Mouse (Mus musculus) gastrocnemius, postnatal 36 days (tissue): ENCODE results near the gene Lzic. TPM values are rescaled to one million over a fixed set of nuclear protein-coding genes. Genes with fewer than 3 reads are reported as not detected.

Source experiments
- DNase-seq, 2 experiments: peaks; one replicate each; pipeline ENCODE4 v3.0.0; 2022
- intact Hi-C: fragments of 180-260 bp; cut with DNase I; formaldehyde crosslinking; loops from one replicate; pipeline ENCODE4 v1.15.1; 2025
- microRNA-seq, 2 experiments: library from miRNA; unstranded; fragments of <30 nt; microRNA quantifications; one replicate each; pipeline ENCODE4 v1.2.0; 2021
- total RNA-seq, 2 experiments: library from RNA; stranded (reverse); gene quantifications; 2 replicates each; pipeline ENCODE4 v1.2.3; 2021

Lzic gene
- total RNA-seq, 2 experiments from 2014 or later = 10.7 to 14.2 TPM

DNA sequence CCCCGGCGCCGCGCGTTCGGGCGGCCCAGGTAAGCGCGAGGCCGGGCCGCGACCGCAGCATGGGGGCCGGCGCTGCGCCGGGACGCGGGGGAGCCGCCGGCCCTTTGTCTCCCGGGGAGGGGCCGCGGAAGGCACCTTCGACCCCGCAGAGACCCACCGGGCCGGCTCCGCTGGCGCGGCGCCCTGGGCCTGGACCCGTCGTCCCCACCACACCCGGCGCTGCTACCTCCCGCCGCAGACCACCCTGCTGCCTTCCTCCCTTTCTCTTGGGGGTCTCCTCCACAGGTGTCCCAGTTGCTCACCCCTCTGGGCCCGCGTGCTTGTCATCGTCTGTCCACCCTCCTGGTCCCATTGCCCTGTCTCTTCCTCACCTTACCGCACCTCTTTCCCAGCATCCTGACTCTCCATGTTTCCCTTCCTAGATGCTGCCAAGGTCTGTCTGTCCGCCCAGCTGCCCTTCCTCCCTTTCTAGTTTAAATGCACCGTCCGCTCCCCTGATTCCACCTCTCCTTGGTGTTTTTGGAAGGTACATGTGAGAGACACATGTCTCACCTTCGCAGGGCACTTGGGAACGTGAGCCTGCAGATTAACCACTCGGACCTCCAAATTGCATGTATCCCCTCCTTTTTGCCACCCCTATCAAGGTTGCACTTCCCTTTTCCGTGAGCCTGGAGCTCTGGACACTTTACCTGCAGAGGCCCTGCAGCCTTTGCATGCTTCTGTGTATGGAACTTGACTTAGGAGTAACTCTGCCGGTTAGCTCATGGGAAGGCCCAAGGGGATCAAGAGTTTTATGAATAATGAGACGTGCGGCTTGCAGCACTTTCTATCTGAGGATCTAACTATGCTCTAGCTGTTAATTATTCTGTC, 33.6 kb downstream of the Lzic start:
- intact Hi-C loops = no loop called here
- no peak for DNase-seq

DNA sequence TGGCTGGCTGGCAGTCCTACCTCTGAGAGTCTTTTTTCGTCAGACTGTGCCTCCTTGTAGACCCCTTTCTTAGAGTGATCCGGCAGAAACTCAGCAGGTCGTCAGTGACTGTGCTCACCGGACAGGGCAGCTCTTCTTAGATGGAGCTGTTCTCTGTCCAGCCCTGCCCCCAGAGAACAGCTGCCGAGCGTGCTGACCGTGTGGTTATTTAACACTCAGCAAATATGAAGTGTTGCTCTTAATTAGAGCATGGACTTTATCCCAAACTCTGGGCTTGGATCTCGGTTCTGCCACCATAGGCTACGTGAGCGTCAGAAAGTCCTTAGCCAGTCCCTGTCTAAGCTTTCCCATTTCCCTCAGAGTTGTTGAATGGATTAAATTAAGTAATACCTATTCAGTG, 36.2 kb downstream of the Lzic start:
- intact Hi-C loops = no loop called here
- no peak for DNase-seq

DNA sequence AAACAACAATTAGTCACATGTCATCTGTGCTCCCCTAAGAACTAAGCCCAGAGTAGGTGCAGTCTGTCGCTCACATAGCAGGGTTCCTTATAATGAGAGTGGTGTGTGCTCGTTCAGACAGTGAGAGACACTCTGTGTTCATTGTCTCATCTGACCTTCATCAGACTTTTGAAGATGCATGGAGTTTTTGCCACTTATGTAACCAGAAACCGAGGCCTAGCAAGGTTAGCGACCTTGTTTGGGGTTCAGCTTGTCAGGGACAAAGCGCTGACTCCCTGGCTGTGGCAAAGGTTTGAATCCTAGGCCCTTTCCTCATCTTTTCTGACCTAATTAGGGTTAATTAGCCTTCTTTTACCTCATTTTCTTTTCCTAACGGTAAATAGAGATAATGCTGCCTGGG, 38.9 kb downstream of the Lzic start:
- DNase-seq = no peak

DNA sequence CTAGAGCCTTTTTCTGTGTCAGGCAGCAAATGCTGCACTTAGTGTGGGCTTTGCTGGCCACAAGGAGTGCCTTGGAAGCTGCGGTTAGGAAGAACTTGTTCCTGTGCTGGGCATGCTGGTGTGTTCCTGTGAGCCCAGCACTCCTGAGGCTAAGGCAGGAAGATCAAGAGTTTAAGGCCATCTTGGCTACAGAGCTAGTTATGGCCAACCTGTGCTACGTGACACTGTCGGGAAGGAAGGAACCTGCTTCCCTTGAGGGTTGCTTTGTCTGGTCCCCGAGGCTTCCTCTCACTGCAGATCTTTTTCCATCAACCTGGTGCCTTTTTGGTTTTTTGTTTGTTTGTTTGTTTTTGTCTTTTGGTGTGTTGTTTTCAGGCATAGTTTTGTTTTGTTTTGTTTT, 40.1 kb downstream of the Lzic start:
- intact Hi-C loops = no loop called here
- no peak for DNase-seq

More for the DNA sequence above, 38.9 kb downstream of the Lzic start:
- intact Hi-C loops = no loop called here

DNA sequence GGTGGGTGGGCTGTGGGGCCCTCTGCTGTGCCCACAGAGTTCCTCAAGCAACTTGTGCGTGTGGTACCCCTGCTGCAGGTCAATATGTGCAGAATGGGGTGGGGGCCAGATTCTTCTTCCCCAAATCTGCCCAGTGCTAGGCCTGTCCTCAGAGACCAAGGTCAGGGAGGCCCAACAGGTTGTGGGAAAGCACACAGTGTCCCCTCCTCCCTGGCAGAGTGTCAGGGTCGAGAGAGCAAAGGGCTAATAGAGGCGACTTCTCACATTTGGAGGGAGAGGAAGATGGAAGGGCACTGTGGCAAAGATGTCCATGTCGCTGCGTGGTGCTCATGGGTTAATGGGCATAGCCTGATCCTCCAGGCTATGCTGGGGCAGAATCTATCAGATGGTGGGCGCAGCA, 40.8 kb downstream of the Lzic start:
- intact Hi-C loops = no loop called here
- no peak for DNase-seq

DNA sequence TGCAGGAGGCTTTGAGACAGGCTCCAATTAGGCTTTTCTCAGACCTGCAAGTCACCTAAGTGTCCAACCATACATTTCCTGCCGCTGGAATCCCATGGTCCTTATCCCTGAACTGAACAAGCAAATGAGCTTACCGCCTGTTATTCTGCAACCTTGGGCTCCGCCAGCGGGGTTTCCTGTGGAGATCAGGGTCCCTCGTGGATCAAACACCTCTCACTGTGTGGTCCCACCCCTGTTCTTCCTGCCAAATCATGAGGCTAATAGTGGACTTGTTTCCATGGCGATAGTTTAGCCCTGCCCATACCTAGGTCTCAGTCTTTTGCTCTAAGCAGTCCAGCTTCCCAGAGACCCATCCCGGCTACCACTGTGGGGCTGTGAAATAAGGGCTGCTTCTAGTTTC, 41.3 kb downstream of the Lzic start:
- intact Hi-C loops = no loop called here
- DNase-seq = no peak

DNA sequence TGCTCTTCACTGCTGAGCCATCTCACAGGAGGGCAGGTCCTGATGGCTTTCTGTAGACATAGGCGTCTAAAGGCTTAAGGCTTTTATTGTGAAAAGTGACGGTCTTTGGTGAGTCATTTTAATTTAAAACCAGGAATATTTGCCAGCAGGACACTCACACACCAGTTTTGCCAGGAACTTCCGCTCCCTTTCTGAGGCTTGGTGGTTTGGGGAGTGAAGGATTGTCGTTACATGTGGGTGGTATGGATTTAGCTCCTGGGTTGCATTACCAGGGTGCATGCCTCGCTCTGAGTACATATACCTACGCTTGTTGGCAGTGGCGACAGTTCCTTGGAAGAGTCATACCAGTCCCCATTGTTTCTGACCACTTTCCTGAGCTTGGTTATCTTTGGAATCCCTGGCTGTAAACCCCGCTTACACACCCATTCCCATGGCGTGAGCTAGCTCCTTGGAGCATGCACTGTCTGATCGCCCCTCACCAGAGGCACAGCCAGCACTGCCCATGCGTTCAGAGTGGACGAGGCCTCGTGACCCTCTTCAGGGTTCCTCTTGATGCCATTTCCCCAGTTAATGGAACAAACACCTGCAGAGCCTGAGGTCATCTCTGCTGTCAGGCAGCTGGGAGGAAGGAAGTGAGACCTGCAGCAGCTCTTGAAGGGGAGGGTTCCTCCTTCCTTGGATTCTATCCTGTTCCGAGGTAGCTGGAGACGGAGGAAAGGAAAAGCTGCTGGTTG, 42.8 kb downstream of the Lzic start:
- DNase-seq = no peak
- intact Hi-C loops = no loop called here

DNA sequence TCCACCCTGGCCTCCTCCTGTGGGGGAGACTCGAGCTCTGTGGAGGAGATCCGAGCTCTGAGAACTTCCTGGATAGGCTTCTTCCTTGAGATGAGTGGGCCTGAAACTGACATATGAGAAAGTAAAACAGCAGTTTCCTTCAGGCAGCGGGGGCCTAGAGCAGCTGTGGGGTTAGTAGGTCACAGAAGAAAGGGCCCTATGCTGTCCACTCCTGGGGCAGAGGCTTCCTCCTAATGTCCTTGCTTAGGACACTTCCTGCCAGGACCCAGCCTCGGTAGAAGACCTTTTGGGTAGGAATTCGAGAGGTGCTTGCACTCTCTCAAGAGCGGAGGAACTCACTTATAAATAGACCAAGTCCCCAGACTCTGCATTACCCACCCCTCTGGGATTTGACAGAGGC, 44.7 kb downstream of the Lzic start:
- DNase-seq = no peak
- intact Hi-C loops = no loop called here

DNA sequence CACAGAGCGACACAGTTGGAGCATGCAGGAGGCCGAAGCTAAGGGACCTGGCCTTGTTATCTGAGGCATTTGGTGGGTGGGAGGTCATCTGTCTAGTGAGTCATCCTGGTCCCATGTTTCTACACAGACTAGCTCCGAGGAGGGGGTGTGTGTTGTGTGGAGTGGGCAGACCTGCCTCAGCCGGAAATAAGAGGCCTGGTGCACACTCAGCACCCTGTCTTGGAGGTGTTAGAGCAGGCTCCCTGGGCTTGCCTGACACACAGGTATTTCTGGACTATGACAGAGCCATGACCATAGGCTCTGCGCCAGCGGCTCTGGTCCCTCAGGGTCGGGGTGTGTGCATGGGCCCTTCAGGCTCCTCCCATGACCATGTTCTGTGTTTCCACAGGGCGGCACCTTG, 54.4 kb downstream of the Lzic start:
- no peak for DNase-seq
- intact Hi-C loops = no loop called here

DNA sequence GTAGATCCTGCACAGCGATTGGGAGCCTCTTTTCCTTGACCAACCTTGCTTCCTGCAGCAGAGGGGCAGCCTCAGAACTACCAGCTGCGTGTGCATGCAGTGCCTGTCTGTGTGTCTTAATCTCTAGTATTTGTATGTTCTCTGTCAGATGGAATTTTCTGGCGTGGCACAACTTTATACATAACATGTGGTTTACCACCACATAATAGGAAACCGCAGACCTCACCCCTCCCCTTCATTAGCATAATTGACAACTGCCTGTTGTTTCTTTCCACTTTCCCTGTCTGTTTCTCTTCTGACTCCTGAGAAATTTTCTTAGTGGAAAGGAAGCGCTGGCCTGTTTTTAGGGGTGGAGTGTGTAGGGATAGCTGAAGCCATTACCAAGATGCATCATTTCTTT, 56.9 kb downstream of the Lzic start:
- intact Hi-C loops = loop anchor here (5.0 to 10.0 kb wide), 4 partner anchors 55 to 397 kb away; partner anchors contain the start of genes Lzic and Nmnat1
- no peak for DNase-seq

DNA sequence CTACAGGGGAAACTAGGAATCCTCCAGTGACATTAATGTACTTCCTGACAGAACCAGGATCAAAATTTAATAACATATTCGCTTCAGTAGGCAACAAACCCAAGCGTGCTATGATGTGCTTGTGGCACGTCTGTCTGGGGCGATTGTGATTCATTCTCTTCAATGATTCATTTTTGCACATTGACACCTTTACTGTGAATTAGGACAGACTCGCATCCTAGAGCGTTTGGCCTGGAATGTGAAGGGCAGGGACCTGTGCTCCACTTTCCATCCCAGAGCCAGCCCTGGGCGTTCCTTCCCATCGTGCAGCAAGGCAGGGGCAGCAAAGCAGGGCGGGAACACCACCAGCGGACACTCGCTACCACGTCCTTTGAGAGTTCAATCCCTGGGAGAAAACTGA, 57.4 kb downstream of the Lzic start:
- DNase-seq = no peak
- intact Hi-C loops = loop anchor here (5.0 to 10.0 kb wide), 4 partner anchors 55 to 398 kb away; partner anchors contain the start of genes Lzic and Nmnat1

DNA sequence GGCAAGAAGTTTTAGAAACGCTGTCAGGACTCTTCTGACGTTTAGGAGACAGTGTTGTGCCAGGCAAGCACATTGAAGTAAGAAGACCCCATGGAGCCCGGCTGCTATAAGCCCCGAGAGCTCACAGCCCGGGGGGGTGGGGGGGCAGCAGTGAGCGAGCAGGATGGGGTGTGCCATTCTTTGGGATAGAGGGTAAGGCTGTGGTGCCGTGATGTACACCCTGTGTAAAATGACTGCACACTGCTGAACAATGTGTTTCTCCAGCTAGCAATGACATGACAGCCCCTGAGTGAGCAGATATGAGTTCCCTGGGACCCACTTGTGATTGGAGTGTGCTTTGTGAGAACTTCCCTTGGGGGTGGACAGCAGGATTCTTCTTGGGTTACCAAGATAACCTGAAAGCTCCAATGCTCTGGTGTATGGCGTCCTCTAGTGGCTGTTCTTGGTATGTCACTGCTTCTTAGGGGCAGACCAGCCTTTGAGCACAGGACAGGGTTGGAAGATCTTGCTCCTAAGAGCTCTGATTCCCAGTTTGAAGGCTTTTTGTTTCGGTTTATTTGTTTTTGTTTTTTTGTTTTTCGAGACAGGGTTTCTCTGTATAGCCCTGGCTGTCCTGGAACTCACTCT, 58.0 kb downstream of the Lzic start:
- intact Hi-C loops = loop anchor here (5.0 to 10.0 kb wide), 4 partner anchors 56 to 398 kb away; partner anchors contain the start of genes Lzic and Nmnat1

DNA sequence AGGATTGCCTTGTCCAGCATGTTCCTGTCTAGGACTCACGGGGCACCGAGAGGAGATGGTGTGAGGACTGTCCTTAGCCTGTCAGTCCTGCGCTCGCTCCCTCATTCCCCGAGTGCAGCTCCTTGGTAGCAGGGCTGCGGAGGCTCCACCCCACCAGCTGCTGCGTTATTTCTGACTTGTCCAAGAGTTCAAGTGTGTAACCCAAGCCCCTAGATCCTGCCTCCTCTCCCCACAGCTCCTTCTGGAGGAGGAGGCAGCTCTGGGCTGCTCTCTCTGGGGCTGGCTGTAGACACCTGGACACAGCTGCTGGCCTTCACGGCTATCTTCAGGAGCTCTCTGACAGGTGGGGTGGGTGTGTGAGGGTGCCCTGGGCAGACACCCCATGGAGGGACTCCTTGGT, 59.9 kb downstream of the Lzic start:
- peak; percentile 44 to 49 for DNase-seq
- intact Hi-C loops = loop anchor here (5.0 to 10.0 kb wide), 4 partner anchors 58 to 400 kb away; partner anchors contain the start of genes Lzic and Nmnat1

More for the DNA sequence above, 58.0 kb downstream of the Lzic start:
- peak; percentile 58 to 85 for DNase-seq

Small RNA genes within 50 kb of the gene (microRNA-seq; reads per million reads assigned to microRNA genes)
- gene Mir5616 = 0 to 0.36 reads per million in 2 experiments

Other genes starting within 250 kb of the Lzic start
- gene Kif1b, start 177.5 kb upstream of the Lzic start, total RNA-seq = 100 to 1,000 TPM; 259 to 283 TPM
- gene Ube4b, start 58.5 kb upstream of the Lzic start, total RNA-seq = 10 to 100 TPM; 28.0 to 31.4 TPM
- gene Rbp7, start 30.3 kb upstream of the Lzic start, total RNA-seq = 10 to 100 TPM; 15.3 to 18.7 TPM
- not detected for gene Tmem274, start 7.9 kb upstream of the Lzic start, total RNA-seq
- 10 to 100 TPM; 28.7 to 31.5 TPM for gene Nmnat1, start within 50 bp of the Lzic start, total RNA-seq
- gene Ctnnbip1, start 33.0 kb downstream of the Lzic start, total RNA-seq = 10 to 100 TPM; 22.7 to 24.4 TPM
- gene Clstn1, start 101.2 kb downstream of the Lzic start, total RNA-seq = 10 to 100 TPM; 23.6 to 28.3 TPM
- gene Pik3cd, start 217.3 kb downstream of the Lzic start, total RNA-seq = 1 to 10 TPM; 8.8 to 10.0 TPM